Mouse (Mus musculus): ENCODE results near the gene Ddx39b.
A peak's percentile ranks its signal among the peaks of the same experiment; 100 is the strongest.

The Ddx39b gene

GRCm38 (mm10) chr17:35220156-35220952 is 21.2 kb upstream of the Ddx39b start, which contains the start of gene Gm16181:
TSS of gene Gm16181 (plus strand) at chr17:35220834.
- DNase-seq = peak; percentile 38 to 64

- peak in 1 of 2 experiments; percentile 60 for DNase-seq
Measured at GRCm38 (mm10) chr17:35222299-35222698, 19.2 kb upstream of the Ddx39b start.

GRCm38 (mm10) chr17:35224641-35225040 is 16.9 kb upstream of the Ddx39b start:
- DNase-seq = no peak

- no peak for DNase-seq
Measured at GRCm38 (mm10) chr17:35225456-35225855, 16.1 kb upstream of the Ddx39b start.

GRCm38 (mm10) chr17:35226561-35227046 is 14.9 kb upstream of the Ddx39b start:
- DNase-seq = peak; percentile 45 to 55

- DNase-seq = peak in 1 of 2 experiments; percentile 35
Measured at GRCm38 (mm10) chr17:35231022-35231421, 10.5 kb upstream of the Ddx39b start.

- peak; percentile 82 to 91 for DNase-seq
Measured at GRCm38 (mm10) chr17:35232043-35232442, 9.5 kb upstream of the Ddx39b start.

- no peak for DNase-seq
Measured at GRCm38 (mm10) chr17:35232659-35233058, 8.9 kb upstream of the Ddx39b start.

- DNase-seq = peak in 1 of 2 experiments; percentile 66
Measured at GRCm38 (mm10) chr17:35233114-35233980, 8.2 kb upstream of the Ddx39b start, which contains the start of gene Atp6v1g2. TSS of gene Atp6v1g2 (plus strand) at chr17:35233660.

GRCm38 (mm10) chr17:35234090-35234489 is 7.5 kb upstream of the Ddx39b start:
- peak in 1 of 2 experiments; percentile 29 for DNase-seq

- peak; percentile 40 to 68 for DNase-seq
Measured at GRCm38 (mm10) chr17:35234903-35235302, 6.6 kb upstream of the Ddx39b start.

- peak; percentile 93 to 97 for DNase-seq
Measured at GRCm38 (mm10) chr17:35235614-35236389, 5.7 kb upstream of the Ddx39b start, which contains the start of gene Nfkbil1. TSS of gene Nfkbil1 (minus strand) at chr17:35235792.

GRCm38 (mm10) chr17:35236390-35236746 is 5.2 kb upstream of the Ddx39b start:
- DNase-seq = peak; percentile 94 to 98

GRCm38 (mm10) chr17:35236996-35237395 is 4.5 kb upstream of the Ddx39b start:
- DNase-seq = peak in 1 of 2 experiments; percentile 41

- peak in 1 of 2 experiments; percentile 51 for DNase-seq
Measured at GRCm38 (mm10) chr17:35237504-35237903, 4.0 kb upstream of the Ddx39b start.

GRCm38 (mm10) chr17:35239700-35240099 is 1.8 kb upstream of the Ddx39b start:
- no peak for DNase-seq

GRCm38 (mm10) chr17:35240384-35241304 is 902 bp upstream of the Ddx39b start:
- peak; percentile 38 to 73 for DNase-seq

GRCm38 (mm10) chr17:35242015-35242941 is 732 bp downstream of the Ddx39b start:
- DNase-seq = peak; percentile 73 to 89

- peak; percentile 48 to 78 for DNase-seq
Measured at GRCm38 (mm10) chr17:35243086-35243485, 1.5 kb downstream of the Ddx39b start.

GRCm38 (mm10) chr17:35244999-35245398 is 3.5 kb downstream of the Ddx39b start:
- no peak for DNase-seq

Measured in kidney, postnatal 25 days (tissue).